Mouse (Mus musculus): ENCODE results near the gene Gba. TPM values are rescaled to one million over a fixed set of nuclear protein-coding genes. Genes with fewer than 3 reads are reported as not detected.

Gba gene
- polyA plus RNA-seq, 1 experiment, result 40.6 TPM

- Histone ChIP-seq H3K79me2 (ENCODE audit: control insufficient read depth, insufficient read depth) (no peaks in the 10 kb centered on the region), H3K79me3 (ENCODE audit: low read depth) (no peaks in the 10 kb centered on the region), H3K4me3 (ENCODE audit: insufficient read depth, poor library complexity, severe bottlenecking) (no peak overlapping the region), H3K27me3 (ENCODE audit: control insufficient read depth, insufficient read depth, insufficient read length) (no peaks in the 10 kb centered on the region), H3K36me3 (ENCODE audit: control insufficient read depth, insufficient read depth) (peaks cover 5% of the 10 kb centered on the region), H3ac (ENCODE audit: control insufficient read depth, insufficient read length, low read depth) (no peak overlapping the region)
- TF ChIP-seq MAX (IDR thresholded peaks at IDR 0.05) (no peak), MYOG (IDR thresholded peaks at IDR 0.05; ENCODE audit: control insufficient read depth, extremely low read depth, insufficient read length) (no peak), MYOD1 (IDR thresholded peaks at IDR 0.05; ENCODE audit: control insufficient read depth, insufficient read length, low read depth) (no peak), USF1 (IDR thresholded peaks at IDR 0.05; ENCODE audit: low read depth) (no peak), CTCF (IDR thresholded peaks at IDR 0.05; ENCODE audit: control insufficient read depth, insufficient read depth, insufficient read length) (no peak), CEBPB (IDR thresholded peaks at IDR 0.05; ENCODE audit: low read depth) (no peak), FOSL1 (IDR thresholded peaks at IDR 0.05; ENCODE audit: insufficient read depth, low read length, poor library complexity, severe bottlenecking) (no peak)
These were observed 15.5 kb upstream of the Gba start for GRCm38 (mm10) chr3:89187197-89187596.

- Histone ChIP-seq H3K27me3 (ENCODE audit: control insufficient read depth, insufficient read depth, insufficient read length) (no peaks in the 10 kb centered on the region), H3K79me2 (ENCODE audit: control insufficient read depth, insufficient read depth) (no peaks in the 10 kb centered on the region), H3ac (ENCODE audit: control insufficient read depth, insufficient read length, low read depth) (no peak overlapping the region), H3K4me3 (ENCODE audit: insufficient read depth, poor library complexity, severe bottlenecking) (no peak overlapping the region), H3K36me3 (ENCODE audit: control insufficient read depth, insufficient read depth) (peaks cover 3% of the 10 kb centered on the region), H3K79me3 (ENCODE audit: low read depth) (no peaks in the 10 kb centered on the region)
- no peak for TF ChIP-seq CEBPB (IDR thresholded peaks at IDR 0.05; ENCODE audit: low read depth)
These were observed 14.8 kb upstream of the Gba start for GRCm38 (mm10) chr3:89187690-89188477.

GRCm38 (mm10) chr3:89188478-89188875, 14.3 kb upstream of the Gba start:
- Histone ChIP-seq H3ac (ENCODE audit: control insufficient read depth, insufficient read length, low read depth) (no peak overlapping the region), H3K36me3 (ENCODE audit: control insufficient read depth, insufficient read depth) (peaks cover 3% of the 10 kb centered on the region), H3K4me3 (ENCODE audit: insufficient read depth, poor library complexity, severe bottlenecking) (peak overlapping the region; percentile 2), H3K27me3 (ENCODE audit: control insufficient read depth, insufficient read depth, insufficient read length) (no peaks in the 10 kb centered on the region), H3K79me3 (ENCODE audit: low read depth) (no peaks in the 10 kb centered on the region), H3K79me2 (ENCODE audit: control insufficient read depth, insufficient read depth) (no peaks in the 10 kb centered on the region)
- TF ChIP-seq USF1 (IDR thresholded peaks at IDR 0.05; ENCODE audit: low read depth) (no peak), FOSL1 (IDR thresholded peaks at IDR 0.05; ENCODE audit: insufficient read depth, low read length, poor library complexity, severe bottlenecking) (no peak), MYOG (IDR thresholded peaks at IDR 0.05; ENCODE audit: control insufficient read depth, extremely low read depth, insufficient read length) (no peak), MAX (IDR thresholded peaks at IDR 0.05) (no peak), MYOD1 (IDR thresholded peaks at IDR 0.05; ENCODE audit: control insufficient read depth, insufficient read length, low read depth) (no peak), CEBPB (IDR thresholded peaks at IDR 0.05; ENCODE audit: low read depth) (no peak), CTCF (IDR thresholded peaks at IDR 0.05; ENCODE audit: control insufficient read depth, insufficient read depth, insufficient read length) (no peak)

GRCm38 (mm10) chr3:89190436-89190835, 12.3 kb upstream of the Gba start:
- no peak for TF ChIP-seq MYOD1 (IDR thresholded peaks at IDR 0.05; ENCODE audit: control insufficient read depth, insufficient read length, low read depth)
- TF ChIP-seq USF1 (IDR thresholded peaks at IDR 0.05; ENCODE audit: low read depth), result no peak
- no peak for TF ChIP-seq CTCF (IDR thresholded peaks at IDR 0.05; ENCODE audit: control insufficient read depth, insufficient read depth, insufficient read length)
- TF ChIP-seq MYOG (IDR thresholded peaks at IDR 0.05; ENCODE audit: control insufficient read depth, extremely low read depth, insufficient read length), result no peak
- no peak for TF ChIP-seq MAX (IDR thresholded peaks at IDR 0.05)
- TF ChIP-seq FOSL1 (IDR thresholded peaks at IDR 0.05; ENCODE audit: insufficient read depth, low read length, poor library complexity, severe bottlenecking), result no peak
- TF ChIP-seq CEBPB (IDR thresholded peaks at IDR 0.05; ENCODE audit: low read depth), result no peak
- peaks cover 3% of the 10 kb centered on the region for H3K36me3 ChIP-seq (ENCODE audit: control insufficient read depth, insufficient read depth)

GRCm38 (mm10) chr3:89193351-89193750, 9.4 kb upstream of the Gba start:
- no peak overlapping the region for H3ac ChIP-seq (ENCODE audit: control insufficient read depth, insufficient read length, low read depth)
- peaks cover 3% of the 10 kb centered on the region for H3K36me3 ChIP-seq (ENCODE audit: control insufficient read depth, insufficient read depth)
- H3K79me3 ChIP-seq (ENCODE audit: low read depth), result no peaks in the 10 kb centered on the region
- TF ChIP-seq FOSL1 (IDR thresholded peaks at IDR 0.05; ENCODE audit: insufficient read depth, low read length, poor library complexity, severe bottlenecking) (no peak), MAX (IDR thresholded peaks at IDR 0.05) (no peak), MYOG (IDR thresholded peaks at IDR 0.05; ENCODE audit: control insufficient read depth, extremely low read depth, insufficient read length) (no peak), USF1 (IDR thresholded peaks at IDR 0.05; ENCODE audit: low read depth) (no peak), MYOD1 (IDR thresholded peaks at IDR 0.05; ENCODE audit: control insufficient read depth, insufficient read length, low read depth) (no peak), CEBPB (IDR thresholded peaks at IDR 0.05; ENCODE audit: low read depth) (no peak), CTCF (IDR thresholded peaks at IDR 0.05; ENCODE audit: control insufficient read depth, insufficient read depth, insufficient read length) (no peak)
- H3K79me2 ChIP-seq (ENCODE audit: control insufficient read depth, insufficient read depth), result no peaks in the 10 kb centered on the region
- no peaks in the 10 kb centered on the region for H3K27me3 ChIP-seq (ENCODE audit: control insufficient read depth, insufficient read depth, insufficient read length)
- H3K4me3 ChIP-seq (ENCODE audit: insufficient read depth, poor library complexity, severe bottlenecking), result no peak overlapping the region

More at GRCm38 (mm10) chr3:89190436-89190835, 12.3 kb upstream of the Gba start:
- Histone ChIP-seq H3ac (ENCODE audit: control insufficient read depth, insufficient read length, low read depth) (no peak overlapping the region), H3K79me3 (ENCODE audit: low read depth) (no peaks in the 10 kb centered on the region), H3K79me2 (ENCODE audit: control insufficient read depth, insufficient read depth) (no peaks in the 10 kb centered on the region), H3K4me3 (ENCODE audit: insufficient read depth, poor library complexity, severe bottlenecking) (no peak overlapping the region), H3K27me3 (ENCODE audit: control insufficient read depth, insufficient read depth, insufficient read length) (no peaks in the 10 kb centered on the region)

GRCm38 (mm10) chr3:89193853-89194252, 8.9 kb upstream of the Gba start:
- Histone ChIP-seq H3ac (ENCODE audit: control insufficient read depth, insufficient read length, low read depth) (no peak overlapping the region), H3K4me3 (ENCODE audit: insufficient read depth, poor library complexity, severe bottlenecking) (no peak overlapping the region), H3K36me3 (ENCODE audit: control insufficient read depth, insufficient read depth) (no peaks in the 10 kb centered on the region), H3K79me2 (ENCODE audit: control insufficient read depth, insufficient read depth) (no peaks in the 10 kb centered on the region), H3K27me3 (ENCODE audit: control insufficient read depth, insufficient read depth, insufficient read length) (no peaks in the 10 kb centered on the region), H3K79me3 (ENCODE audit: low read depth) (no peaks in the 10 kb centered on the region)
- TF ChIP-seq MYOG (IDR thresholded peaks at IDR 0.05; ENCODE audit: control insufficient read depth, extremely low read depth, insufficient read length) (no peak), CEBPB (IDR thresholded peaks at IDR 0.05; ENCODE audit: low read depth) (no peak), MAX (IDR thresholded peaks at IDR 0.05) (no peak), FOSL1 (IDR thresholded peaks at IDR 0.05; ENCODE audit: insufficient read depth, low read length, poor library complexity, severe bottlenecking) (no peak), CTCF (IDR thresholded peaks at IDR 0.05; ENCODE audit: control insufficient read depth, insufficient read depth, insufficient read length) (no peak), USF1 (IDR thresholded peaks at IDR 0.05; ENCODE audit: low read depth) (no peak), MYOD1 (IDR thresholded peaks at IDR 0.05; ENCODE audit: control insufficient read depth, insufficient read length, low read depth) (no peak)
